Mouse (Mus musculus) cerebellum, postnatal 4 days (tissue): Measurements from ENCODE around the gene Sema3b.

Source experiments
- DNase-seq, 2 experiments: peaks; one replicate each; pipeline ENCODE4 v3.0.0; 2022; ENCODE audit warnings: low spot score in 2 of 2, mixed read lengths in 1 of 2

The Sema3b gene

GRCm38 (mm10) chr9:107608741-107609432 lies at the start of gene Sema3b:
Sema3b (minus strand) TSS chr9:107609229.
- DNase-seq = no peak

GRCm38 (mm10) chr9:107658096-107658495 lies 49.1 kb upstream of the Sema3b start:
- no peak for DNase-seq

- DNase-seq = no peak
Observed at GRCm38 (mm10) chr9:107657144-107657543, 48.1 kb upstream of the Sema3b start.

GRCm38 (mm10) chr9:107654585-107654984 lies 45.6 kb upstream of the Sema3b start:
- DNase-seq = no peak

- DNase-seq = no peak
Observed at GRCm38 (mm10) chr9:107653474-107653873, 44.4 kb upstream of the Sema3b start.

GRCm38 (mm10) chr9:107650708-107651481 lies 41.9 kb upstream of the Sema3b start:
- peak in 1 of 2 experiments; percentile 45 for DNase-seq

GRCm38 (mm10) chr9:107650225-107650624 lies 41.2 kb upstream of the Sema3b start:
- no peak for DNase-seq

- no peak for DNase-seq
Observed at GRCm38 (mm10) chr9:107648767-107649166, 39.7 kb upstream of the Sema3b start.

- DNase-seq = no peak
Observed at GRCm38 (mm10) chr9:107646975-107647374, 37.9 kb upstream of the Sema3b start.

GRCm38 (mm10) chr9:107645577-107645976 lies 36.5 kb upstream of the Sema3b start:
- DNase-seq = peak; percentile 76 to 84

GRCm38 (mm10) chr9:107645153-107645510 lies 36.1 kb upstream of the Sema3b start:
- DNase-seq = no peak

- DNase-seq = peak; percentile 89 to 96
Observed at GRCm38 (mm10) chr9:107644495-107645152, 35.6 kb upstream of the Sema3b start.

- no peak for DNase-seq
Observed at GRCm38 (mm10) chr9:107643544-107644214, 34.6 kb upstream of the Sema3b start.

- DNase-seq = no peak
Observed at GRCm38 (mm10) chr9:107641666-107642065, 32.6 kb upstream of the Sema3b start.

- no peak for DNase-seq
Observed at GRCm38 (mm10) chr9:107640257-107640772, 31.3 kb upstream of the Sema3b start.

- peak in 1 of 2 experiments; percentile 46 for DNase-seq
Observed at GRCm38 (mm10) chr9:107637070-107637469, 28.0 kb upstream of the Sema3b start.

- DNase-seq = peak; percentile 73 to 88
Observed at GRCm38 (mm10) chr9:107635279-107636028, 26.4 kb upstream of the Sema3b start, which contains the start of gene Gnai2. Gnai2 (minus strand) TSS chr9:107635367.

- DNase-seq = no peak
Observed at GRCm38 (mm10) chr9:107634406-107635278, 25.6 kb upstream of the Sema3b start.

- peak in 1 of 2 experiments; percentile 43 for DNase-seq
Observed at GRCm38 (mm10) chr9:107633661-107634405, 24.8 kb upstream of the Sema3b start.
